In the genomic region with DNA sequence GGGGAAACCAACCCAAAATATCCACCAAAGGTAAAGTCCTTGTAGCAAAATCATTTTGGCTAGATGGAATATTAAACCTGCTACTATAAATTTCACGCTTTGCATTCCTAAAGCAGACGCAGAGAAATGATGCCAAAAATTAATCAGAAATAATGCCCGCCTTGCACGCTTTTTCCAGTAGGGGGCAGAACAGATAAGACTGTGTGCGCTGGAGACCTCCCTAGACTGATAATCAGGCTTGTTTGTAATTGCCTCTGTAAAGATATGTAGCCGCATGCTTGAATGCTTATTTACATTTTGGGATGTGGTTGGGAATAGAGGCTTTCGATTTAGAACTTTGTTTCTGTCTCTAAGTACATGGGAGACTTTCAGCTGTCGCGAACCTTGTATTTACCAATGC, we compare ENCODE assay signal across 9 mouse cellular contexts.
DNase-seq lines count a peak whose midpoint lies in the region; ATAC-seq and TF ChIP-seq lines count a peak whose summit lies in the region.
"Had no signal": no experiment of that assay in that cellular context is flagged by ENCODE, and none has a peak within 500 bp of the region (broad histone marks: within the 10 kb centered on the region; RNA-seq: fewer than 3 reads in every experiment).

No protein-coding gene starts in this region.

- ATAC-seq in intestine, postnatal 0 days = no peak
- ATAC-seq in intestine, embryonic 15.5 days = no peak
- ATAC-seq in Patski = no peak
- peak; percentile 72; the same call in 1 of the 2 replicates for ATAC-seq in erythroblast, adult 5-6 weeks (replicated peaks; ENCODE audit: low FRiP score, poor library complexity, severe bottlenecking)

- no peak overlapping the region for H3K4me3 ChIP-seq in intestine, postnatal 0 days (ENCODE audit: low read depth, low read length)
- no peak overlapping the region for H3K4me3 ChIP-seq in intestine, embryonic 15.5 days (replicated peaks)
- H3K4me3 ChIP-seq: neural tube, embryonic 12.5 days had no signal

- no peaks in the 10 kb centered on the region for H3K4me1 ChIP-seq in intestine, postnatal 0 days (replicated peaks; ENCODE audit: control insufficient read depth, insufficient read depth, low read length)
- H3K4me1 ChIP-seq in intestine, embryonic 15.5 days (replicated peaks) = no peaks in the 10 kb centered on the region
- H3K4me1 ChIP-seq: neural tube, embryonic 12.5 days had no signal

- H3K27me3 ChIP-seq in intestine, postnatal 0 days (replicated peaks; ENCODE audit: control insufficient read depth, insufficient read depth, low read length) = no peaks in the 10 kb centered on the region
- no peaks in the 10 kb centered on the region for H3K27me3 ChIP-seq in intestine, embryonic 15.5 days (replicated peaks)
- H3K27me3 ChIP-seq in Patski = peaks cover 12% of the 10 kb centered on the region

- in situ Hi-C loops in Patski (cut with MboI; ENCODE audit: low pct_unique_long_range_greater_than_20kb) = loop anchor here (25.0 kb wide), 1 partner anchor 588 kb away; no protein-coding TSS in a partner anchor

- no peaks in the 10 kb centered on the region for H3K9me3 ChIP-seq in intestine, postnatal 0 days (ENCODE audit: control insufficient read depth)
- H3K9me3 ChIP-seq in intestine, embryonic 15.5 days = no peaks in the 10 kb centered on the region
- H3K9me3 ChIP-seq: neural tube, embryonic 12.5 days had no signal

- POLR2A ChIA-PET in Patski (lab: Charles Lee) = no interaction called here

- peak; percentile 77 for TF ChIP-seq CTCF in intestine, postnatal 0 days (IDR thresholded peaks at IDR 0.05; ENCODE audit: low read depth)
- TF ChIP-seq CTCF in Patski (IDR thresholded peaks at IDR 0.05) = peak; percentile 71

- no peak overlapping the region for H3K9ac ChIP-seq in intestine, postnatal 0 days (ENCODE audit: low read depth, low read length)
- no peak overlapping the region for H3K9ac ChIP-seq in intestine, embryonic 15.5 days
- H3K9ac ChIP-seq: neural tube, embryonic 12.5 days had no signal

- peak; percentile 26 for DNase-seq in A20 (ENCODE audit: low read depth, low spot score)
- DNase-seq in Patski (ENCODE audit: low read depth, low spot score) = no peak
- DNase-seq in layer of hippocampus, postnatal 14 days (ENCODE audit: low spot score in 2 of 2) = peak; percentile 32 to 63
- DNase-seq in MN1 (ENCODE audit: low spot score) = no peak
- no peak for DNase-seq in gastrocnemius, adult 8-10 months (ENCODE audit: low spot score in 2 of 2)

- CTCF ChIA-PET in Patski (lab: Charles Lee) = no interaction called here

- H3K27ac ChIP-seq in intestine, postnatal 0 days (ENCODE audit: low read depth, low read length) = no peak overlapping the region
- H3K27ac ChIP-seq in intestine, embryonic 15.5 days = no peak overlapping the region
- H3K27ac ChIP-seq: neural tube, embryonic 12.5 days had no signal

- 39% methylated on average over 9 of the region's 9 CpGs for WGBS in intestine, postnatal 0 days
- 45% methylated on average over 9 of the region's 9 CpGs for WGBS in intestine, embryonic 15.5 days

- H3K4me2 ChIP-seq in intestine, postnatal 0 days (replicated peaks; ENCODE audit: low read depth) = no peak overlapping the region
- H3K4me2 ChIP-seq in intestine, embryonic 15.5 days (replicated peaks) = no peak overlapping the region
- H3K4me2 ChIP-seq: neural tube, embryonic 12.5 days had no signal

- H3K36me3 ChIP-seq in intestine, postnatal 0 days (ENCODE audit: control insufficient read depth, insufficient read depth) = no peaks in the 10 kb centered on the region
- H3K36me3 ChIP-seq in intestine, embryonic 15.5 days = no peaks in the 10 kb centered on the region
- H3K36me3 ChIP-seq: neural tube, embryonic 12.5 days had no signal

Comparison
In these comparisons a context has a peak if more than half of its experiments do, and no peak if none do; other contexts are left out.
1. DNase-seq: peak in A20 (single experiment) and layer of hippocampus, postnatal 14 days (2 of 2); none in Patski (single experiment), MN1 (single experiment) and gastrocnemius, adult 8-10 months (0 of 2).